Mouse (Mus musculus) 3T3-L1 (cell line): ENCODE measurements at regions not wholly inside any gene's neighbourhood (a gene's known extent, or its start where the extent isn't known, plus 50 kb on each side); places are given as distances from the start of the nearest gene placed in this dataset.
"Not testable (repeated sequence)": the region's sequence is repeated elsewhere in the genome, so short reads cannot be mapped to it uniquely, and the experiment has no call there.

Source experiments
- DNase-seq: peaks from one replicate; pipeline ENCODE4 v3.0.0-alpha.2; 2015; ENCODE audit warnings: low read depth, low spot score

- no peak for DNase-seq
Observed at GRCm38 (mm10) chr6:140816359-140816758, 87.3 kb downstream of the Gm11077 start.

- no peak for DNase-seq
Observed at GRCm38 (mm10) chr6:140816831-140817230, 87.7 kb downstream of the Gm11077 start.

GRCm38 (mm10) chr6:140819451-140819878 is 90.4 kb downstream of the Gm11077 start:
- DNase-seq = no peak

- DNase-seq = no peak
Observed at GRCm38 (mm10) chr6:140826522-140826921, 97.4 kb downstream of the Gm11077 start.

- DNase-seq = no peak
Observed at GRCm38 (mm10) chr6:140827651-140828050, 98.6 kb downstream of the Gm11077 start.

GRCm38 (mm10) chr6:140843292-140843991 is 114.4 kb downstream of the Gm11077 start:
- DNase-seq = no peak

GRCm38 (mm10) chr6:140847165-140847564 is 118.1 kb downstream of the Gm11077 start:
- DNase-seq = peak; percentile 31

GRCm38 (mm10) chr6:140852420-140852819 is 123.3 kb downstream of the Gm11077 start:
- DNase-seq = no peak

GRCm38 (mm10) chr6:140853508-140853907 is 124.4 kb downstream of the Gm11077 start:
- peak; percentile 52 for DNase-seq

GRCm38 (mm10) chr6:140854691-140855090 is 125.6 kb downstream of the Gm11077 start:
- DNase-seq = peak; percentile 14

- DNase-seq = no peak
Observed at GRCm38 (mm10) chr6:140856468-140857117, 127.5 kb downstream of the Gm11077 start.

GRCm38 (mm10) chr6:140857118-140857746 is 128.1 kb downstream of the Gm11077 start:
- no peak for DNase-seq

- DNase-seq = not testable (repeated sequence)
Observed at GRCm38 (mm10) chr6:140869523-140869922, 140.4 kb downstream of the Gm11077 start.

- peak; percentile 81 for DNase-seq
Observed at GRCm38 (mm10) chr6:140874831-140875230, 145.7 kb downstream of the Gm11077 start.

GRCm38 (mm10) chr6:140883651-140884050 is 154.6 kb downstream of the Gm11077 start:
- DNase-seq = no peak

GRCm38 (mm10) chr6:140888610-140889009 is 159.5 kb downstream of the Gm11077 start:
- no peak for DNase-seq

- DNase-seq = no peak
Observed at GRCm38 (mm10) chr6:140890060-140890459, 161.0 kb downstream of the Gm11077 start.

GRCm38 (mm10) chr6:140890591-140890990 is 161.5 kb downstream of the Gm11077 start:
- DNase-seq = no peak

- no peak for DNase-seq
Observed at GRCm38 (mm10) chr6:140894467-140894866, 165.4 kb downstream of the Gm11077 start.

GRCm38 (mm10) chr6:140895441-140895840 is 166.4 kb downstream of the Gm11077 start:
- DNase-seq = no peak

- no peak for DNase-seq
Observed at GRCm38 (mm10) chr6:140897111-140897510, 168.0 kb downstream of the Gm11077 start.

- peak; percentile 45 for DNase-seq
Observed at GRCm38 (mm10) chr6:140924319-140924981, 195.4 kb downstream of the Gm11077 start.
